Mouse (Mus musculus): ENCODE results near the gene Rab27a. TPM values are rescaled to one million over a fixed set of nuclear protein-coding genes. Genes with fewer than 3 reads are reported as not detected.
"Not testable (repeated sequence)": the region's sequence is repeated elsewhere in the genome, so short reads cannot be mapped to it uniquely, and the experiment has no call there.

The Rab27a gene
- polyA plus RNA-seq, 1 experiment from 2014 or later: 1.1 TPM

DNA sequence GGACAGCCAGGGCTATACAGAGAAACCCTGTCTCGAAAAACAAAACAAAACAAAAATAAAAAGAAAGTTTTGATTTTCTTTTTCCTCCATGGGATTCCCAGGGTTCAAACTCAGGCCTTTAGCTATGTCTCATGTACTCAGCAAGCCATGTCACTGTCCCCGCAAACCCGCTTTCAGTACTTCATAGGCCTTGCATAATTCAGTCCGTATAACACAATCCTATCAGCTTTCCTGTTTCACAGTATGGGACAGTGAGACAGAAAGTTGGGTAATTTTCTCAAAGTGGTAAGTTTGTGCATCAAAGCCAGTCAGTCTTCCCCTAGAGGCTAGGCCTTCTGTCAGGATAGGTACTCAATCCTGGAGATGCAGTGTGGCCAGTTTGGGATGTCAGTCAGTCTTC is 14.6 kb downstream of the Rab27a start:
- H3K4me3 ChIP-seq (replicated peaks; ENCODE audit: low read length): no peak overlapping the region
- H3K9me3 ChIP-seq (ENCODE audit: control insufficient read depth, low read length): no peaks in the 10 kb centered on the region
- H3K27me3 ChIP-seq (ENCODE audit: control insufficient read depth, insufficient read depth, low read length): no peaks in the 10 kb centered on the region
- DNase-seq (ENCODE audit: low spot score) (no peak), ATAC-seq (ENCODE audit: low FRiP score) (no peak)
- no peaks in the 10 kb centered on the region for H3K36me3 ChIP-seq (replicated peaks; ENCODE audit: control insufficient read depth, insufficient read depth)
- H3K9ac ChIP-seq: no peak overlapping the region
- H3K4me2 ChIP-seq (replicated peaks): no peak overlapping the region
- WGBS: 83% methylated on average over 4 of the region's 4 CpGs
- H3K27ac ChIP-seq: no peak overlapping the region
- H3K4me1 ChIP-seq (replicated peaks; ENCODE audit: control insufficient read depth, insufficient read depth, low read length): no peaks in the 10 kb centered on the region

DNA sequence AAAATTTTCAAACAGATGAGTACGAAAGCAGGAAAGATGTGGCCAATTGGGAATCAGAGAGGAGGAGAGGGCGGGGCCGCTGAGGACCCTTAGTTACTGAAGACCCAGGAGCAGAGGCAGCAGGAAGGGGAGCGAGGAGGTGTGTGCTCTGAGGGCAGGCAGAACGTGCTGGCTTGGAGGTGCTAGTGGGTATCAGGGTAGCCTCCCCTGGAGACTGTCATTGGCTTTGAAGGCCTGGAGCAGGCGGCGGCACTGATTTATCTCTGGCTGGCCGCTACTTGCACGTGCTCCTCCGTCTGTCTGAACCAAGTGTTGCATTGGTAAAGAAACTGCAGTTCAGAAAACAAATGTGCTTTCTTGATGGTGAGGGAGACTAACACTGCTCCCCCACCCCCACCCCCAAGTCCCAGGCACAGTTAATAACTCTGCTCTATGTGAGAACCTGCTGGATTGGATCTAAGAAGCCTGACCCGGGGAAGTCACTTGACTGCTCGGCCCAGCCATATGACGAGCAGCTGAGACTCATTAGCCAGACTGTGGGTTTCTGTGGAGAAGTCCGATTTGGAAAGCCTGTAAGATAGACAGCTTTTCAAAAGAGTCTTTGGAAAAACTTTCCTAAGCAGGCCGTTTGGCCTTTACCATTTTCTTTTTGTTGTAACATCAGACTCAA is 19.1 kb downstream of the Rab27a start:
- Histone ChIP-seq H3K4me2 (replicated peaks) (0 out of 2 replicates have a peak overlapping the region, but pooled peaks have one; percentile 7), H3K9me3 (ENCODE audit: control insufficient read depth, low read length) (no peaks in the 10 kb centered on the region), H3K4me3 (replicated peaks; ENCODE audit: low read length) (no peak overlapping the region), H3K27ac (no peak overlapping the region), H3K27me3 (ENCODE audit: control insufficient read depth, insufficient read depth, low read length) (no peaks in the 10 kb centered on the region), H3K4me1 (replicated peaks; ENCODE audit: control insufficient read depth, insufficient read depth, low read length) (peaks cover 13% of the 10 kb centered on the region), H3K9ac (no peak overlapping the region), H3K36me3 (replicated peaks; ENCODE audit: control insufficient read depth, insufficient read depth) (no peaks in the 10 kb centered on the region)
- 33% methylated on average over 15 of the region's 15 CpGs for WGBS
- ATAC-seq (ENCODE audit: low FRiP score): no peak
- no peak for DNase-seq (ENCODE audit: low spot score)

DNA sequence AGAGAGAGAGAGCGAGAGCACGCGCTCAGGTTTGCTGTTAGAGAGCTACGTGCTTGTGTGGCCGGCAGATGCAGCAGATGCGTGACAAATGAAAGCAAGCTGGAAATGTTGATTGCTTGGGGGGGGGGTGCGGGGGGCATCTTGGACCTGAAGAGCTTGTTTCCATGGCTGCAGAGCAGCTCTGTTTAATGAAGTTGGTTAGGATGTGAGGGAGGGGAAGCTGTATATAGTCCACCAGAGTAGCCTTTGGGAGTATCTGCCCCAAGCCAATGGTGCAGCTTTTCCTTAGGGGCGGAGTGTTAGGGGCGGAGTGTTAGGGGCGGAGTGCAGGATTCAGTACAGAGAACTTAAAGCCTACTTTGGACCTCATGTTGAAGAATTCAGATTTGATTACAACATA is 22.4 kb downstream of the Rab27a start:
- ATAC-seq (ENCODE audit: low FRiP score): 0 out of 2 replicates have a peak, but pooled peaks have one; percentile 21
- H3K27ac ChIP-seq: no peak overlapping the region
- no peaks in the 10 kb centered on the region for H3K27me3 ChIP-seq (ENCODE audit: control insufficient read depth, insufficient read depth, low read length)
- no peaks in the 10 kb centered on the region for H3K9me3 ChIP-seq (ENCODE audit: control insufficient read depth, low read length)
- 16% methylated on average over 10 of the region's 10 CpGs for WGBS
- no peak for DNase-seq (ENCODE audit: low spot score)
- H3K36me3 ChIP-seq (replicated peaks; ENCODE audit: control insufficient read depth, insufficient read depth): no peaks in the 10 kb centered on the region
- peaks cover 13% of the 10 kb centered on the region for H3K4me1 ChIP-seq (replicated peaks; ENCODE audit: control insufficient read depth, insufficient read depth, low read length)
- H3K9ac ChIP-seq: no peak overlapping the region
- H3K4me2 ChIP-seq (replicated peaks): peak overlapping the region; percentile 6; the same call in 1 of the 2 replicates
- no peak overlapping the region for H3K4me3 ChIP-seq (replicated peaks; ENCODE audit: low read length)

- Histone ChIP-seq H3K4me3 (replicated peaks; ENCODE audit: low read length) (no peak overlapping the region), H3K36me3 (replicated peaks; ENCODE audit: control insufficient read depth, insufficient read depth) (no peaks in the 10 kb centered on the region), H3K9ac (no peak overlapping the region), H3K27ac (no peak overlapping the region), H3K4me1 (replicated peaks; ENCODE audit: control insufficient read depth, insufficient read depth, low read length) (peaks cover 13% of the 10 kb centered on the region), H3K4me2 (replicated peaks) (no peak overlapping the region), H3K9me3 (ENCODE audit: control insufficient read depth, low read length) (no peaks in the 10 kb centered on the region), H3K27me3 (ENCODE audit: control insufficient read depth, insufficient read depth, low read length) (no peaks in the 10 kb centered on the region)
- DNase-seq (ENCODE audit: low spot score) (no peak), ATAC-seq (ENCODE audit: low FRiP score) (peak; percentile 59; the same call in 1 of the 2 replicates)
- WGBS: 49% methylated on average over 6 of the region's 6 CpGs
Measured at GRCm38 (mm10) chr9:73068230-73068679, 23.6 kb downstream of the Rab27a start.

DNA sequence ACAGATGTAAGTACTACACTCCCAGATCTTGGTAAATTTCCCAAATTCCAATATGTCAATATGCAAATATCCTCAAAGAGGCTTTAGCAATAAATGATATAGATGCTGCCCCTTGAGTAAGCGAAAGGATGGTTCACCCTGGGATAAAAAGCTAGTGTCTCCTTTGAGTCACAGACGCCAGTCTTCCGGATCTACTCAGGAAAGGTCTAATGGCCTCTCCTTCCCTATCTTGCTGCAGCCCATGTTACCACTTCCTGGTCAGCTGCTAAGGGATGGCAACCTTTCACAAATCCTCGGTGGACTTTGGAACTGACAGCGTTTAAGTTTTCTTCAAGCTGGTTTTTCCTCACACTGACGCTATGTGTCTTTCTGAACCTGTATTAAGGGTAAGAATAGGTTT is 24.0 kb downstream of the Rab27a start:
- no peaks in the 10 kb centered on the region for H3K27me3 ChIP-seq (ENCODE audit: control insufficient read depth, insufficient read depth, low read length)
- no peaks in the 10 kb centered on the region for H3K9me3 ChIP-seq (ENCODE audit: control insufficient read depth, low read length)
- H3K4me1 ChIP-seq (replicated peaks; ENCODE audit: control insufficient read depth, insufficient read depth, low read length): peaks cover 13% of the 10 kb centered on the region
- ATAC-seq (ENCODE audit: low FRiP score) (no peak), DNase-seq (ENCODE audit: low spot score) (no peak)
- H3K9ac ChIP-seq: no peak overlapping the region
- no peak overlapping the region for H3K4me3 ChIP-seq (replicated peaks; ENCODE audit: low read length)
- H3K4me2 ChIP-seq (replicated peaks): no peak overlapping the region
- no peaks in the 10 kb centered on the region for H3K36me3 ChIP-seq (replicated peaks; ENCODE audit: control insufficient read depth, insufficient read depth)
- H3K27ac ChIP-seq: no peak overlapping the region
- WGBS: 89% methylated on average over 6 of the region's 6 CpGs

GRCm38 (mm10) chr9:73070971-73071659 is 26.5 kb downstream of the Rab27a start:
- ATAC-seq (ENCODE audit: low FRiP score) (no peak), DNase-seq (ENCODE audit: low spot score) (no peak)
- H3K4me3 ChIP-seq (replicated peaks; ENCODE audit: low read length): no peak overlapping the region
- H3K27me3 ChIP-seq (ENCODE audit: control insufficient read depth, insufficient read depth, low read length): no peaks in the 10 kb centered on the region
- H3K9me3 ChIP-seq (ENCODE audit: control insufficient read depth, low read length): no peaks in the 10 kb centered on the region
- no peak overlapping the region for H3K9ac ChIP-seq
- H3K36me3 ChIP-seq (replicated peaks; ENCODE audit: control insufficient read depth, insufficient read depth): no peaks in the 10 kb centered on the region
- H3K4me1 ChIP-seq (replicated peaks; ENCODE audit: control insufficient read depth, insufficient read depth, low read length): peaks cover 13% of the 10 kb centered on the region
- no peak overlapping the region for H3K27ac ChIP-seq
- WGBS: 76% methylated on average over 10 of the region's 10 CpGs
- no peak overlapping the region for H3K4me2 ChIP-seq (replicated peaks)

DNA sequence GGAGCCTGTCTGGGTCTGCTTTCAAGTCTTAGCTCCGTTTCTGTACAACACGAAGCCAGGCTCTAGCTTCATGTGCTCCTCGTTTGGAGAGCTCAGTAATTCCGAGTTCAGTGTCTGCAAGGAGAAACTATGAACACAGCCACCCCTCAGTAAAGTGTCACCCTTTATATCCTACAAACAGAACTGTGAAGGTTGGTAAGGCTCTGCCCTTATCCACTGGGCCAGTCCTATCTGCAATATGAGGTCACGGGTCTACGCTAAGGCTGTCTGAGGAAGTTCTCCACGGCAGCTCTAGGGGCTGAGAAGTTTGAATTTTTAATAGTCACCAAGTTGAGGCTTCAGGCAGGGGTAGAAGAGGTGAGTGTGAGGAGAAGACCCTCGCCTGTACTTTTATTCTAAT is 27.8 kb downstream of the Rab27a start:
- no peaks in the 10 kb centered on the region for H3K9me3 ChIP-seq (ENCODE audit: control insufficient read depth, low read length)
- WGBS: 84% methylated on average over 8 of the region's 8 CpGs
- H3K27ac ChIP-seq: no peak overlapping the region
- no peak overlapping the region for H3K4me3 ChIP-seq (replicated peaks; ENCODE audit: low read length)
- H3K36me3 ChIP-seq (replicated peaks; ENCODE audit: control insufficient read depth, insufficient read depth): no peaks in the 10 kb centered on the region
- H3K4me1 ChIP-seq (replicated peaks; ENCODE audit: control insufficient read depth, insufficient read depth, low read length): peaks cover 9% of the 10 kb centered on the region
- no peak overlapping the region for H3K9ac ChIP-seq
- DNase-seq (ENCODE audit: low spot score) (no peak), ATAC-seq (ENCODE audit: low FRiP score) (no peak)
- no peaks in the 10 kb centered on the region for H3K27me3 ChIP-seq (ENCODE audit: control insufficient read depth, insufficient read depth, low read length)
- H3K4me2 ChIP-seq (replicated peaks): no peak overlapping the region

GRCm38 (mm10) chr9:73073169-73073568 is 28.5 kb downstream of the Rab27a start:
- ATAC-seq (ENCODE audit: low FRiP score) (no peak), DNase-seq (ENCODE audit: low spot score) (no peak)
- Histone ChIP-seq H3K36me3 (replicated peaks; ENCODE audit: control insufficient read depth, insufficient read depth) (no peaks in the 10 kb centered on the region), H3K27ac (no peak overlapping the region), H3K4me2 (replicated peaks) (no peak overlapping the region), H3K9me3 (ENCODE audit: control insufficient read depth, low read length) (no peaks in the 10 kb centered on the region), H3K9ac (no peak overlapping the region), H3K4me1 (replicated peaks; ENCODE audit: control insufficient read depth, insufficient read depth, low read length) (peaks cover 4% of the 10 kb centered on the region; the same call in 1 of the 2 replicates), H3K27me3 (ENCODE audit: control insufficient read depth, insufficient read depth, low read length) (no peaks in the 10 kb centered on the region), H3K4me3 (replicated peaks; ENCODE audit: low read length) (no peak overlapping the region)
- 91% methylated on average over 5 of the region's 5 CpGs for WGBS

- not testable (repeated sequence) for H3K36me3 ChIP-seq (replicated peaks; ENCODE audit: control insufficient read depth, insufficient read depth); DNase-seq (ENCODE audit: low spot score); H3K27me3 ChIP-seq (ENCODE audit: control insufficient read depth, insufficient read depth, low read length); H3K9me3 ChIP-seq (ENCODE audit: control insufficient read depth, low read length); H3K27ac ChIP-seq; H3K9ac ChIP-seq; H3K4me2 ChIP-seq (replicated peaks); H3K4me3 ChIP-seq (replicated peaks; ENCODE audit: low read length); ATAC-seq (ENCODE audit: low FRiP score); H3K4me1 ChIP-seq (replicated peaks; ENCODE audit: control insufficient read depth, insufficient read depth, low read length)
- 89% methylated on average over 10 of the region's 12 CpGs for WGBS
Measured at GRCm38 (mm10) chr9:73079349-73079748, 34.7 kb downstream of the Rab27a start.

Data from hindbrain, embryonic 14.5 days (tissue).